In genomic region chr16:21786317-21786716, GRCm38 (mm10) we compare ENCODE assay signal across 25 mouse cellular contexts. TPM values are rescaled to one million over a fixed set of nuclear protein-coding genes. Genes with fewer than 3 reads are reported as not detected.
DNase-seq lines count a peak whose midpoint lies in the region; ATAC-seq and TF ChIP-seq lines count a peak whose summit lies in the region.
"Had no signal": no experiment of that assay in that cellular context is flagged by ENCODE, and none has a peak within 500 bp of the region (broad histone marks: within the 10 kb centered on the region; RNA-seq: fewer than 3 reads in every experiment).

No protein-coding gene starts in this region.

- H3K9ac ChIP-seq in intestine, postnatal 0 days (ENCODE audit: low read depth, low read length) = no peak overlapping the region
- H3K9ac ChIP-seq in intestine, embryonic 16.5 days (ENCODE audit: low read depth, low read length) = no peak overlapping the region
- peak overlapping the region; percentile 39 for H3K9ac ChIP-seq in liver, adult 2 months (ENCODE audit: low read depth, low read length)
- H3K9ac ChIP-seq in liver, postnatal 0 days (replicated peaks) = peak overlapping the region; percentile 62; the same call in 1 of the 2 replicates
- H3K9ac ChIP-seq: embryonic facial prominence, embryonic 12.5 days; embryonic facial prominence, embryonic 15.5 days; heart, embryonic 12.5 days; heart, embryonic 15.5 days; hindbrain, embryonic 13.5 days had no signal

- 0 out of 2 replicates have a peak, but pooled peaks cover 7% of the 10 kb centered on the region for H3K4me1 ChIP-seq in intestine, postnatal 0 days (replicated peaks; ENCODE audit: control insufficient read depth, insufficient read depth, low read length)
- H3K4me1 ChIP-seq in intestine, embryonic 16.5 days (ENCODE audit: control insufficient read depth, insufficient read depth, low read length) = peaks cover 7% of the 10 kb centered on the region; the same call in 1 of the 2 replicates
- H3K4me1 ChIP-seq in liver, adult 2 months (ENCODE audit: control insufficient read depth, insufficient read depth, low read length) = peaks cover 30% of the 10 kb centered on the region
- peaks cover 18% of the 10 kb centered on the region for H3K4me1 ChIP-seq in brown adipose tissue, adult 24 weeks (ENCODE audit: control insufficient read depth, insufficient read depth, insufficient read length, low read length)
- H3K4me1 ChIP-seq in liver, postnatal 0 days (ENCODE audit: insufficient read depth) = peaks cover 17% of the 10 kb centered on the region
- H3K4me1 ChIP-seq in limb, embryonic 10.5 days = peaks cover 11% of the 10 kb centered on the region
- H3K4me1 ChIP-seq: embryonic facial prominence, embryonic 12.5 days; embryonic facial prominence, embryonic 15.5 days had no signal

- no peak overlapping the region for H3K27ac ChIP-seq in intestine, postnatal 0 days (ENCODE audit: low read depth, low read length)
- H3K27ac ChIP-seq in intestine, embryonic 16.5 days (ENCODE audit: low read length) = no peak overlapping the region
- peak overlapping the region; percentile 12 for H3K27ac ChIP-seq in liver, adult 2 months (replicated peaks; ENCODE audit: insufficient read depth, low read depth, low read length)
- H3K27ac ChIP-seq in brown adipose tissue, adult 24 weeks (replicated peaks; ENCODE audit: low read depth, low read length) = no peak overlapping the region
- peak overlapping the region; percentile 72 for H3K27ac ChIP-seq in liver, postnatal 0 days (ENCODE audit: low read depth)
- no peak overlapping the region for H3K27ac ChIP-seq in limb, embryonic 10.5 days
- H3K27ac ChIP-seq: embryonic facial prominence, embryonic 12.5 days; embryonic facial prominence, embryonic 15.5 days; heart, embryonic 15.5 days; hindbrain, embryonic 10.5 days; hindbrain, embryonic 13.5 days had no signal

- no peak for ATAC-seq in intestine, postnatal 0 days
- ATAC-seq in intestine, embryonic 16.5 days = no peak
- ATAC-seq in liver, postnatal 0 days = no peak
- ATAC-seq: forebrain, embryonic 14.5 days; forebrain, postnatal 0 days had no signal

- peak; percentile 63 for DNase-seq in liver, adult 2 months (ENCODE audit: extremely low read depth, low read depth, low spot score)
- DNase-seq in liver = no peak
- DNase-seq in liver, postnatal 0 days = no peak
- DNase-seq in limb, embryonic 10.5 days (ENCODE audit: low spot score) = no peak
- DNase-seq: adrenal gland, adult 8-10 months; adrenal gland, postnatal 25 days; cerebellum, adult 18-20 months; cerebellum, adult 9-10 months; cerebellum, postnatal 14 days; forebrain, postnatal 0 days; gastrocnemius, adult 2 months; gastrocnemius, postnatal 14 days; heart, adult 18-20 months; heart, postnatal 10 days; heart, postnatal 36 days had no signal

- no peak for TF ChIP-seq POLR2A in liver, adult 2 months (IDR thresholded peaks at IDR 0.05; ENCODE audit: extremely low read depth, insufficient read depth, low read length)

- no peak for TF ChIP-seq CTCF in intestine, postnatal 0 days (IDR thresholded peaks at IDR 0.05; ENCODE audit: low read depth)
- no peak for TF ChIP-seq CTCF in liver, adult 2 months (IDR thresholded peaks at IDR 0.05; ENCODE audit: low read depth, low read length)
- TF ChIP-seq CTCF in liver, postnatal 0 days (IDR thresholded peaks at IDR 0.05; ENCODE audit: low read depth) = no peak

- H3K4me3 ChIP-seq in intestine, postnatal 0 days (ENCODE audit: low read depth, low read length) = no peak overlapping the region
- H3K4me3 ChIP-seq in intestine, embryonic 16.5 days (ENCODE audit: low read length) = no peak overlapping the region
- peak overlapping the region; percentile 64 for H3K4me3 ChIP-seq in liver, adult 2 months (ENCODE audit: insufficient read depth, low read depth, low read length)
- H3K4me3 ChIP-seq in brown adipose tissue, adult 24 weeks (ENCODE audit: insufficient read depth, low read depth, low read length) = peak overlapping the region; percentile 43
- no peak overlapping the region for H3K4me3 ChIP-seq in liver, postnatal 0 days (ENCODE audit: low read depth, low read length)
- H3K4me3 ChIP-seq in limb, embryonic 10.5 days = no peak overlapping the region
- H3K4me3 ChIP-seq: embryonic facial prominence, embryonic 12.5 days; heart, embryonic 12.5 days had no signal

- no peaks in the 10 kb centered on the region for H3K9me3 ChIP-seq in intestine, postnatal 0 days (ENCODE audit: control insufficient read depth)
- H3K9me3 ChIP-seq in intestine, embryonic 16.5 days (ENCODE audit: control insufficient read depth, low read length) = no peaks in the 10 kb centered on the region
- H3K9me3 ChIP-seq in liver, postnatal 0 days (ENCODE audit: low read length) = no peaks in the 10 kb centered on the region
- no peaks in the 10 kb centered on the region for H3K9me3 ChIP-seq in limb, embryonic 10.5 days (replicated peaks)
- H3K9me3 ChIP-seq: embryonic facial prominence, embryonic 12.5 days; embryonic facial prominence, embryonic 15.5 days; heart, embryonic 12.5 days; heart, embryonic 15.5 days; hindbrain, embryonic 10.5 days; hindbrain, embryonic 13.5 days had no signal

- H3K36me3 ChIP-seq in intestine, postnatal 0 days (ENCODE audit: control insufficient read depth, insufficient read depth) = no peaks in the 10 kb centered on the region
- no peaks in the 10 kb centered on the region for H3K36me3 ChIP-seq in intestine, embryonic 16.5 days (ENCODE audit: control insufficient read depth, insufficient read depth, low read length)
- no peaks in the 10 kb centered on the region for H3K36me3 ChIP-seq in liver, adult 2 months (ENCODE audit: control insufficient read depth, insufficient read depth, low read length)
- no peaks in the 10 kb centered on the region for H3K36me3 ChIP-seq in liver, postnatal 0 days (replicated peaks; ENCODE audit: insufficient read depth, low read length)
- no peaks in the 10 kb centered on the region for H3K36me3 ChIP-seq in limb, embryonic 10.5 days
- H3K36me3 ChIP-seq: embryonic facial prominence, embryonic 12.5 days; embryonic facial prominence, embryonic 15.5 days; heart, embryonic 12.5 days; heart, embryonic 15.5 days; hindbrain, embryonic 10.5 days; hindbrain, embryonic 13.5 days had no signal

- WGBS in intestine, postnatal 0 days = 90% methylated on average over 8 of the region's 8 CpGs
- 90% methylated on average over 8 of the region's 8 CpGs for WGBS in intestine, embryonic 16.5 days
- WGBS in liver, adult 2 months = 29% methylated on average over 8 of the region's 8 CpGs
- WGBS in liver, postnatal 0 days (ENCODE audit: insufficient replicate concordance) = 83% methylated on average over 8 of the region's 8 CpGs
- WGBS in limb, embryonic 10.5 days = 90% methylated on average over 8 of the region's 8 CpGs

- H3K4me2 ChIP-seq in intestine, postnatal 0 days (replicated peaks; ENCODE audit: low read depth) = peak overlapping the region; percentile 71
- no peak overlapping the region for H3K4me2 ChIP-seq in intestine, embryonic 16.5 days (ENCODE audit: low read depth, low read length)
- H3K4me2 ChIP-seq in liver, postnatal 0 days (ENCODE audit: low read depth, low read length) = peak overlapping the region; percentile 78
- H3K4me2 ChIP-seq: embryonic facial prominence, embryonic 12.5 days had no signal

- TF ChIP-seq EP300 in liver, postnatal 0 days (IDR thresholded peaks at IDR 0.05; ENCODE audit: low read depth) = no peak

- no peaks in the 10 kb centered on the region for H3K79me2 ChIP-seq in liver, adult 2 months (ENCODE audit: control insufficient read depth, insufficient read depth, low read length)

- no peaks in the 10 kb centered on the region for H3K27me3 ChIP-seq in intestine, postnatal 0 days (replicated peaks; ENCODE audit: control insufficient read depth, insufficient read depth, low read length)
- no peaks in the 10 kb centered on the region for H3K27me3 ChIP-seq in intestine, embryonic 16.5 days (replicated peaks; ENCODE audit: control insufficient read depth, insufficient read depth, low read length)
- no peaks in the 10 kb centered on the region for H3K27me3 ChIP-seq in liver, adult 2 months (ENCODE audit: control insufficient read depth, insufficient read depth, low read length)
- no peaks in the 10 kb centered on the region for H3K27me3 ChIP-seq in liver, postnatal 0 days (ENCODE audit: insufficient read depth, low read length)
- H3K27me3 ChIP-seq in limb, embryonic 10.5 days (ENCODE audit: low read depth, poor library complexity, severe bottlenecking) = no peaks in the 10 kb centered on the region
- H3K27me3 ChIP-seq: embryonic facial prominence, embryonic 12.5 days; embryonic facial prominence, embryonic 15.5 days; heart, embryonic 15.5 days; hindbrain, embryonic 13.5 days had no signal

RNA-seq across cellular contexts. Expression of gene Ehhadh, which starts 1.3 kb away (rescaled TPM):
- polyA plus RNA-seq in intestine, postnatal 0 days (2015; fragmentation: Nextera tagmentation; extraction: Ambion mirVana) = 36.4 and 38.3 TPM in 2 replicates
- polyA plus RNA-seq in intestine, embryonic 16.5 days (2015; fragmentation: Nextera tagmentation; extraction: Ambion mirVana) = 20.2 and 25.9 TPM in 2 replicates
- total RNA-seq in liver, adult 2 months (2014; rRNA removed) = 263 and 266 TPM in 2 replicates
- 168 and 174 TPM in 2 replicates for polyA plus RNA-seq in liver, adult 2 months (2012; rRNA removed)
- 21.1 and 47.5 TPM in 2 replicates for polyA plus RNA-seq in brown adipose tissue, adult 24 weeks (2012; ENCODE audit: insufficient read depth, insufficient read length, missing spikeins)
- polyA plus RNA-seq in liver, postnatal 0 days (2015; fragmentation: Nextera tagmentation; extraction: Ambion mirVana) = 176 and 215 TPM in 2 replicates
- 1.6 and 2.5 TPM in 2 replicates for polyA plus RNA-seq in limb, embryonic 10.5 days (2016; fragmentation: Nextera tagmentation; extraction: Ambion mirVana)

RNA-seq across cellular contexts. Expression of gene Map3k13, which starts 7.8 kb away (rescaled TPM):
- 4.7 and 5.6 TPM in 2 replicates for polyA plus RNA-seq in intestine, postnatal 0 days (2015; fragmentation: Nextera tagmentation; extraction: Ambion mirVana)
- polyA plus RNA-seq in intestine, embryonic 16.5 days (2015; fragmentation: Nextera tagmentation; extraction: Ambion mirVana) = 2.2 and 2.8 TPM in 2 replicates
- 7.0 and 8.8 TPM in 2 replicates for total RNA-seq in liver, adult 2 months (2014; rRNA removed)
- polyA plus RNA-seq in liver, adult 2 months (2012; rRNA removed) = 3.8 and 5.3 TPM in 2 replicates
- 0.50 and 0.55 TPM in 2 replicates for polyA plus RNA-seq in brown adipose tissue, adult 24 weeks (2012; ENCODE audit: insufficient read depth, insufficient read length, missing spikeins)
- 0.97 and 1.2 TPM in 2 replicates for polyA plus RNA-seq in liver, postnatal 0 days (2015; fragmentation: Nextera tagmentation; extraction: Ambion mirVana)
- 1.2 and 1.8 TPM in 2 replicates for polyA plus RNA-seq in limb, embryonic 10.5 days (2016; fragmentation: Nextera tagmentation; extraction: Ambion mirVana)

Comparison
In these comparisons a context has a peak if more than half of its experiments do, and no peak if none do; other contexts are left out.
1. H3K4me3 ChIP-seq: peak in liver, adult 2 months (single experiment) and brown adipose tissue, adult 24 weeks (single experiment); none in intestine, postnatal 0 days (single experiment), intestine, embryonic 16.5 days (single experiment), liver, postnatal 0 days (single experiment) and limb, embryonic 10.5 days (single experiment).
2. H3K27ac ChIP-seq: peak in liver, adult 2 months (single experiment) and liver, postnatal 0 days (single experiment); none in intestine, postnatal 0 days (single experiment), intestine, embryonic 16.5 days (single experiment), brown adipose tissue, adult 24 weeks (single experiment) and limb, embryonic 10.5 days (single experiment).
3. H3K9ac ChIP-seq: peak in liver, adult 2 months (single experiment) and liver, postnatal 0 days (single experiment); none in intestine, postnatal 0 days (single experiment) and intestine, embryonic 16.5 days (single experiment).